Mouse (Mus musculus) bone marrow, adult 2 months (tissue): Measurements from ENCODE around the gene Gm9046. TPM values are rescaled to one million over a fixed set of nuclear protein-coding genes. Genes with fewer than 3 reads are reported as not detected.

Source experiments
- H3K27ac ChIP-seq: fragments of 200-500 bp; 2 replicates; pipeline ENCODE4 v1.5.1; 2012; ENCODE audit warnings: low read depth, mild to moderate bottlenecking, control low read depth, inconsistent platforms, low read length; ENCODE audit not compliant: control insufficient read depth, poor library complexity, insufficient read depth
- H3K4me1 ChIP-seq: fragments of 200-500 bp; 2 replicates; pipeline ENCODE4 v1.6.1; 2011; ENCODE audit warnings: low read length; ENCODE audit not compliant: control insufficient read depth, insufficient read depth
- H3K4me3 ChIP-seq: fragments of 200-500 bp; replicated peaks from 2 replicates; pipeline ENCODE3; 2011; ENCODE audit warnings: mild to moderate bottlenecking, low read depth, low read length, control low read depth; ENCODE audit not compliant: control insufficient read depth
- CTCF ChIP-seq: fragments of 200-500 bp; IDR thresholded peaks from 2 replicates; pipeline ENCODE4 v1.5.1; 2011; ENCODE audit warnings: low read length, control low read depth; ENCODE audit not compliant: control insufficient read depth, insufficient read depth
- POLR2A ChIP-seq: fragments of 200-500 bp; IDR thresholded peaks from 2 replicates; pipeline ENCODE4 v1.6.1; 2011; ENCODE audit warnings: low read depth, mild to moderate bottlenecking, control low read depth, low read length, borderline replicate concordance; ENCODE audit not compliant: control insufficient read depth
- WGBS: fragments of 180-500 bp; shearing (Covaris S2); methylation state at CpG from one replicate; pipeline ENCODE4 v1.1.7; 2018; 5-methylcytosine and 5-hydroxymethylcytosine counted together
- polyA plus RNA-seq: library from polyadenylated mRNA; stranded (reverse); fragments of >200 nt; gene quantifications from 2 replicates; pipeline ENCODE4 v1.2.4, GENCODE M21; 2011; ENCODE audit warnings: low replicate concordance; ENCODE audit not compliant: missing spikeins, insufficient read depth, insufficient read length

Gene Gm9046
- polyA plus RNA-seq, 1 experiment: not detected

GRCm38 (mm10) chr10:118294938-118295337 is 48.1 kb downstream of the Gm9046 start, which contains the start of gene Iltifb:
Iltifb (minus strand) TSS chr10:118295038.
- WGBS: 86% methylated on average over 6 of the region's 6 CpGs
- TF ChIP-seq POLR2A (no peak), CTCF (no peak)
- H3K4me1 ChIP-seq: no peaks in the 10 kb centered on the region
- H3K4me3 ChIP-seq: no peak within 1 kb of the TSS
- H3K27ac ChIP-seq: no peak within 1 kb of the TSS

Other genes with a start within 250 kb of the Gm9046 start
- 5.3 and 17.4 TPM in 2 replicates for gene Mdm1, start 201.4 kb downstream of the Gm9046 start, polyA plus RNA-seq
- not detected in 2 replicates for gene Il22, start 138.3 kb downstream of the Gm9046 start, polyA plus RNA-seq
- not detected in 2 replicates for gene Gm32717, start 102.5 kb downstream of the Gm9046 start, polyA plus RNA-seq
- gene Gm32802, start 84.6 kb downstream of the Gm9046 start, polyA plus RNA-seq: not detected in 2 replicates
- not detected in 2 replicates for gene Iltifb, start 48.2 kb downstream of the Gm9046 start, polyA plus RNA-seq
- gene Gm9040, start 16.3 kb downstream of the Gm9046 start, polyA plus RNA-seq: not detected in 2 replicates
- gene Gm9044, start 10.8 kb downstream of the Gm9046 start, polyA plus RNA-seq: not detected in 2 replicates
- gene Gm9045, start 5.4 kb downstream of the Gm9046 start, polyA plus RNA-seq: not detected in 2 replicates
- gene Gm9048, start 5.4 kb upstream of the Gm9046 start, polyA plus RNA-seq: not detected in 2 replicates
- gene Gm9049, start 10.8 kb upstream of the Gm9046 start, polyA plus RNA-seq: not detected in 2 replicates
- gene Ifng, start 97.8 kb upstream of the Gm9046 start, polyA plus RNA-seq: not detected in 2 replicates